Mouse (Mus musculus) intestine, embryonic 14.5 days (tissue): ENCODE measurements around the gene Kcna2. TPM values are rescaled to one million over a fixed set of nuclear protein-coding genes. Genes with fewer than 3 reads are reported as not detected.

Experiments
- ATAC-seq: fragments of 200-750 bp; cut with Nextera tagmentation; replicated peaks from 2 replicates; pipeline ENCODE4 v1.8.0; 2017; ENCODE audit warnings: low read depth, moderate number of reproducible peaks, moderate TSS enrichment, moderate library complexity; ENCODE audit not compliant: low FRiP score, low TSS enrichment
- DNase-seq: peaks from one replicate; pipeline ENCODE4 v3.0.0-alpha.2; 2018; ENCODE audit warnings: low spot score
- H3K27ac ChIP-seq: fragments of 300-500 bp; sonication (generic); 2 replicates; pipeline ENCODE4 v1.5.1; 2014; ENCODE audit warnings: low read depth, mild to moderate bottlenecking, control low read depth
- H3K27me3 ChIP-seq: fragments of 300-500 bp; sonication (generic); replicated peaks from 2 replicates; pipeline ENCODE4 v1.6.1; 2014; ENCODE audit warnings: low read length, control low read depth; ENCODE audit not compliant: control insufficient read depth, insufficient read depth
- H3K36me3 ChIP-seq: fragments of 300-500 bp; sonication (generic); 2 replicates; pipeline ENCODE4 v1.6.1; 2014; ENCODE audit warnings: low read length, control low read depth; ENCODE audit not compliant: control insufficient read depth, insufficient read depth
- H3K4me1 ChIP-seq: fragments of 300-500 bp; sonication (generic); replicated peaks from 2 replicates; pipeline ENCODE4 v1.6.1; 2014; ENCODE audit warnings: low read length, control low read depth, mixed read lengths; ENCODE audit not compliant: control insufficient read depth, insufficient read depth
- H3K4me2 ChIP-seq: fragments of 300-500 bp; sonication (generic); 2 replicates; pipeline ENCODE4 v1.6.1; 2014; ENCODE audit warnings: low read length
- H3K4me3 ChIP-seq: fragments of 300-500 bp; sonication (generic); 2 replicates; pipeline ENCODE4 v1.5.1; 2014; ENCODE audit warnings: low read depth, low read length, control low read depth, mixed read lengths
- H3K9ac ChIP-seq: fragments of 300-500 bp; sonication (generic); 2 replicates; pipeline ENCODE4 v1.6.1; 2014; ENCODE audit warnings: mild to moderate bottlenecking, low read length
- H3K9me3 ChIP-seq: fragments of 300-500 bp; sonication (generic); 2 replicates; pipeline ENCODE4 v1.6.1; 2016; ENCODE audit warnings: low read length, control low read depth; ENCODE audit not compliant: control insufficient read depth
- WGBS: fragments of 180-500 bp; shearing (Covaris S2); extraction: QIAGEN DNeasy Blood & Tissue Kit; methylation state at CpG from one replicate; pipeline ENCODE4 v1.1.7; 2014; 5-methylcytosine and 5-hydroxymethylcytosine counted together
- polyA plus RNA-seq: library from polyadenylated mRNA; unstranded; fragments of >200 nt; fragmentation: Nextera tagmentation; extraction: Ambion mirVana; gene quantifications from 2 replicates; pipeline ENCODE4 v1.2.1, GENCODE M21; 2014

The Kcna2 gene
- polyA plus RNA-seq, 1 experiment from 2014 or later: 0.09 TPM

- Histone ChIP-seq H3K9me3 (no peaks in the 10 kb centered on the region), H3K36me3 (no peaks in the 10 kb centered on the region), H3K27me3 (no peaks in the 10 kb centered on the region), H3K4me3 (no peak overlapping the region), H3K4me2 (no peak overlapping the region), H3K27ac (no peak overlapping the region), H3K9ac (no peak overlapping the region), H3K4me1 (no peaks in the 10 kb centered on the region)
- ATAC-seq (peak; percentile 40; the same call in 1 of the 2 replicates), DNase-seq (no peak)
- WGBS: 47% methylated on average over 3 of the region's 3 CpGs
Measured at GRCm38 (mm10) chr3:107076658-107077057, 24.3 kb upstream of the Kcna2 start.

GRCm38 (mm10) chr3:107077101-107077500, 23.8 kb upstream of the Kcna2 start:
- WGBS: 86% methylated on average over 2 of the region's 2 CpGs
- DNase-seq: no peak

GRCm38 (mm10) chr3:107080803-107081202, 20.1 kb upstream of the Kcna2 start:
- no peaks in the 10 kb centered on the region for H3K9me3 ChIP-seq
- H3K36me3 ChIP-seq: no peaks in the 10 kb centered on the region
- H3K27me3 ChIP-seq: no peaks in the 10 kb centered on the region
- H3K4me2 ChIP-seq: no peak overlapping the region
- H3K27ac ChIP-seq: no peak overlapping the region
- DNase-seq (no peak), ATAC-seq (no peak)
- H3K4me1 ChIP-seq: no peaks in the 10 kb centered on the region
- no peak overlapping the region for H3K9ac ChIP-seq
- H3K4me3 ChIP-seq: no peak overlapping the region
- WGBS: 75% methylated on average over 3 of the region's 3 CpGs

More at GRCm38 (mm10) chr3:107077101-107077500, 23.8 kb upstream of the Kcna2 start:
- Histone ChIP-seq H3K36me3 (no peaks in the 10 kb centered on the region), H3K4me1 (no peaks in the 10 kb centered on the region), H3K4me2 (no peak overlapping the region), H3K27ac (no peak overlapping the region), H3K27me3 (no peaks in the 10 kb centered on the region), H3K4me3 (no peak overlapping the region), H3K9me3 (no peaks in the 10 kb centered on the region), H3K9ac (no peak overlapping the region)
- no peak for ATAC-seq

GRCm38 (mm10) chr3:107081227-107081626, 19.7 kb upstream of the Kcna2 start:
- WGBS: 27% methylated on average over 3 of the region's 3 CpGs
- H3K36me3 ChIP-seq: no peaks in the 10 kb centered on the region
- no peaks in the 10 kb centered on the region for H3K27me3 ChIP-seq
- ATAC-seq (no peak), DNase-seq (no peak)
- no peak overlapping the region for H3K27ac ChIP-seq
- no peak overlapping the region for H3K9ac ChIP-seq
- H3K4me1 ChIP-seq: no peaks in the 10 kb centered on the region
- no peak overlapping the region for H3K4me2 ChIP-seq
- no peak overlapping the region for H3K4me3 ChIP-seq
- no peaks in the 10 kb centered on the region for H3K9me3 ChIP-seq

GRCm38 (mm10) chr3:107084586-107084985, 16.4 kb upstream of the Kcna2 start:
- no peak overlapping the region for H3K27ac ChIP-seq
- H3K4me3 ChIP-seq: no peak overlapping the region
- no peak overlapping the region for H3K9ac ChIP-seq
- no peaks in the 10 kb centered on the region for H3K36me3 ChIP-seq
- no peaks in the 10 kb centered on the region for H3K9me3 ChIP-seq
- H3K4me2 ChIP-seq: no peak overlapping the region
- H3K4me1 ChIP-seq: no peaks in the 10 kb centered on the region
- ATAC-seq (no peak), DNase-seq (no peak)
- WGBS: 83% methylated on average over 3 of the region's 3 CpGs
- H3K27me3 ChIP-seq: no peaks in the 10 kb centered on the region

GRCm38 (mm10) chr3:107087410-107087809, 13.5 kb upstream of the Kcna2 start:
- H3K27ac ChIP-seq: no peak overlapping the region
- 84% methylated on average over 4 of the region's 4 CpGs for WGBS
- no peaks in the 10 kb centered on the region for H3K9me3 ChIP-seq
- H3K4me1 ChIP-seq: no peaks in the 10 kb centered on the region
- no peak overlapping the region for H3K4me2 ChIP-seq
- DNase-seq (no peak), ATAC-seq (no peak)
- H3K36me3 ChIP-seq: no peaks in the 10 kb centered on the region
- no peaks in the 10 kb centered on the region for H3K27me3 ChIP-seq
- H3K4me3 ChIP-seq: no peak overlapping the region
- H3K9ac ChIP-seq: no peak overlapping the region

- Histone ChIP-seq H3K4me1 (no peaks in the 10 kb centered on the region), H3K4me2 (no peak overlapping the region), H3K9ac (no peak overlapping the region), H3K27me3 (no peaks in the 10 kb centered on the region), H3K4me3 (no peak overlapping the region), H3K27ac (no peak overlapping the region), H3K9me3 (no peaks in the 10 kb centered on the region), H3K36me3 (no peaks in the 10 kb centered on the region)
- ATAC-seq: no peak
- DNase-seq: no peak
- WGBS: 84% methylated on average over 3 of the region's 3 CpGs
Measured at GRCm38 (mm10) chr3:107088820-107089219, 12.1 kb upstream of the Kcna2 start.

- DNase-seq (no peak), ATAC-seq (no peak)
- H3K36me3 ChIP-seq: no peaks in the 10 kb centered on the region
- H3K27ac ChIP-seq: no peak overlapping the region
- H3K9me3 ChIP-seq: no peaks in the 10 kb centered on the region
- no peak overlapping the region for H3K4me2 ChIP-seq
- no peaks in the 10 kb centered on the region for H3K4me1 ChIP-seq
- no peak overlapping the region for H3K4me3 ChIP-seq
- no peak overlapping the region for H3K9ac ChIP-seq
- 49% methylated on average over 3 of the region's 3 CpGs for WGBS
- H3K27me3 ChIP-seq: no peaks in the 10 kb centered on the region
Measured at GRCm38 (mm10) chr3:107089475-107089874, 11.5 kb upstream of the Kcna2 start.

- no peak overlapping the region for H3K4me3 ChIP-seq
- H3K9ac ChIP-seq: no peak overlapping the region
- no peaks in the 10 kb centered on the region for H3K36me3 ChIP-seq
- DNase-seq (no peak), ATAC-seq (no peak)
- 66% methylated on average over 7 of the region's 7 CpGs for WGBS
- H3K4me2 ChIP-seq: no peak overlapping the region
- no peaks in the 10 kb centered on the region for H3K27me3 ChIP-seq
- no peaks in the 10 kb centered on the region for H3K9me3 ChIP-seq
- no peaks in the 10 kb centered on the region for H3K4me1 ChIP-seq
- H3K27ac ChIP-seq: no peak overlapping the region
Measured at GRCm38 (mm10) chr3:107090001-107090400, 10.9 kb upstream of the Kcna2 start.
